Mouse (Mus musculus) embryo, embryonic 10 days (tissue): ENCODE measurements around the gene Zfp697.
"Not testable (repeated sequence)": the region's sequence is repeated elsewhere in the genome, so short reads cannot be mapped to it uniquely, and the experiment has no call there.

Experiments
- DNase-seq: peaks from one replicate; pipeline ENCODE4 v3.0.0-alpha.2; 2015; ENCODE audit warnings: low spot score

Gene Zfp697

GRCm38 (mm10) chr3:98680786-98681185 is 298.5 kb downstream of the Zfp697 start:
- DNase-seq = no peak

DNA sequence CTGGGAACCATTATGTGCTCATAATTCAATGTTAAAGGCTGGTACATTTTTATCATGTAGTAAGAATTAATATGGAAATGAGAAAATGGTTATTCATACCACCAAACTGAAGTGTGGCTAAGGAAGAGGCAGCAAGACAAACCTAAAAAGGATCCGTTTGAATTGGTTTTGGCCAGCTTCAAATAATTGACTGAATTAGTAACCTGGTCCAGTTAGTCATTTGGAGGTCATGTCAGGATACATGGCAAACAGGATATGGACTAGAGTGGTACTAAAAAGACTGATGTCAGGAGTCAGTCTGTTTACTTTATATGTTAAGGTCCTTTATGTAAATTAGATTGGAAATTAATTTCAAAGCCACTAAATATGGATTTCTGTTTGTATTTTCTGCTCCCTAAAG is 300.1 kb downstream of the Zfp697 start:
- DNase-seq = no peak

DNA sequence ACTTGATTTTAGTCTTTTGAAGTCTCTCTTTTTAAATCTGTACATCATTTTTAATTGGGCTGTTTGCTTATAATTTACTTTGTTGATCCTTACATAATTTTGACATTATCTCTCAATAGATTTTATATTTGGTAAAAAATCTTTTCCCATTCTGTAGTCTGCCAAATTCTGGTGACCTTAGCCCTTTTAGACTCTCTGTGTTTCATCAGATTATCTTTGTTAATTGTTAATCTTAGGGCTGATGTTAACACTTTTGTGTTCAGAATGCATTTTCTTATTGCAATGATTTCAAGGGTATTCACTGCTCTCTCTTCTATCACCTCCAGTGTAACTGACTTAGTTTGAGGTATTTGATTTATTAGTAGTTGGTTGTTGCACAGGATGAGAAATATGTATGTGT is 338.5 kb downstream of the Zfp697 start:
- no peak for DNase-seq

DNA sequence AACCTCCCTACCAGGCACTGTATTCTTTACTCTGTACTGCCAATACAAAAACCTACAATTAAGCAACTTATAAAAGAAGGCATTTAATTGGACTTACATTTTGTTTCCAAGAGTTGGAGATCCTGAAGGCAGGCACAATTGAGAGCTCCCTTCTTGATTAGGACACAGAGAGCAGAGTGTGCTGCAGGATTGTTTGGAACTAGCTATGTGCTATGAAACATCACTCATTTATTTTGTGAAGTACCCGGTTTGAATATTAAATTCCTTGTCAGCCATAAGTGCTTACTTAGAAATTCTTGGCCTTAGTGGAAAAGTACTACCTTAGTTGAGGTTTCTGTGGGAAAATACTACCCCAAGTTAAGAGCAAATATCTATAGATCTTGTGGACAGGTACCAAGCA is 342.1 kb downstream of the Zfp697 start, which contains the start of gene Hsd3b2:
Hsd3b2 (minus strand) TSS at position 168 of the 400 bp plus-strand sequence.
- no peak for DNase-seq

GRCm38 (mm10) chr3:98726281-98726680 is 344.0 kb downstream of the Zfp697 start:
- DNase-seq = no peak

DNA sequence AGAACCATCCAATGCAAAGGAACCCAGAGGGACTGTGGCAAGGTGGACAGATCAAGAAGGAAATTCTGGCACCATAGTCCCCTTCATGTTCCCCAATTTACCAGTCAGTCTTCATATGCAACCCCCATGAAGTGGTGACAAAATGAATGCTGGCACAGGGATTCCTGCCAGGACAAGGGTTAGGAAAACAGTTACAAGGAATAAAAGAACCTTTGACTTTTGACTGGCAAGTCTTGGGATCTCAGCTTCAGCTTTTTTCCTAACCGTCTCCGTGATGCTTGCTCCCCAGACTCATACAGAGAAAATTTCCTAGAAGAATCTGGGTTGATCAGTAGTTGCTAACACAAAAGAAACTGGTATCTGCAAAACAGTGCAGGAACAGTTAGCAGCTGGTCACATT is 351.5 kb downstream of the Zfp697 start:
- DNase-seq = no peak

DNA sequence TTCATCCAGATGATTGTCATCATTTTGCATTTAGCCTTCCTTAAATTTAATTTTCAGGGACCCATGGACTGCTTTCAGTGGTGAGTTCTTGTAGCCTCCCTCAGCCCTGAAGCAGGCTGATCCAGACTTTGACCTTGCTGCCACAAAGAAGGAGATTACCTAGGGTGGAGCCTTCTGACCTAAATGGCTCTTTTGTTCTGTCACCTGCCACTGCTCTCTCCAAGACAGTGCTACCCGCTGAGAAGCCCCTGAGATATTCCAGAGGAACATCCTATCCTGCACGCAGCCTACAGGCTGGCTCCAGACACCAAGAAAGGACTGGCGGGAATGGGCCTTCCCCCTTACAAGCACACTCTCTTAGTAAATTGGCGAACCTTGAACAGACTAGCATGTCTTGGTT is 352.1 kb downstream of the Zfp697 start:
- DNase-seq = no peak

- DNase-seq = not testable (repeated sequence)
Observed at GRCm38 (mm10) chr3:98741043-98741442, 358.8 kb downstream of the Zfp697 start.

- no peak for DNase-seq
Observed at GRCm38 (mm10) chr3:98752171-98752570, 369.9 kb downstream of the Zfp697 start.

DNA sequence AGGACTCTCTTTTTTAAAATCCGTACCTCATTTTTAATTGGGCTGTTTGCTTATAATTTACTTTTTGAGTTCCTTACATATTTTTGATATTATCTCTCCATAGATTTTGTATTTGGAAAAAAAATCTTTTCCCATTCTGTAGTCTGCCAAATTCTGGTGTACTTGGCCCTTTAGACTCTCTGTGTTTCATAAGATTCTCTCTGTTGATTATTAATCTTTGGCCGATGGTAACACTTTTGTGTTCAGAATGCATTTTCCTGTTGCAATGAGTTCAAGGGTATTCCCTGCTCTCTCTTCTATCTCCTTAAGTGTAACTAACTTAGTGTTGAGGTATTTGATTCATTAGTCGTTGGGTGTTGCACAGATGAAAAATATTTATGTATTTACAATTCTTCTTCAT is 374.6 kb downstream of the Zfp697 start:
- no peak for DNase-seq

DNA sequence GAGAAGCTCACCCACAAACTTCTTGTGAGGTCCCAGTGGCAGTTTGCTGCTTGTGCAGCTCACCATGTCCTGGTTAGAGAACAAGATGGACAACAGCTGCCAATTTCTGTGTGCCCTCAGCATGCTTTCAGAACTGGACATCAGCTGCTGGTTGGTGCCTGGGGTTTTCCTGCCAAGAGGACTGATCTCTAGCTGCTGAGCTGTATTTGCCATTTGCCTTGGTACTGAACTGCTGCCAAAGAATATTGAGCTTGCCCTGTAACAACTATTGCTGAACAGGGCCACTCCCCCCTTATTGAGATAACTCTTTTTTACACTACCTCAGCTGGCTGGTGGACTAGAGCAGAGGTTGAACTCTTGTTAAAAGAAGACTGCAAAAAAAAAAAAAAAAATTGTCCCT is 381.9 kb downstream of the Zfp697 start:
- no peak for DNase-seq

GRCm38 (mm10) chr3:98780921-98781320 is 398.7 kb downstream of the Zfp697 start:
- DNase-seq = no peak

GRCm38 (mm10) chr3:98782181-98782868 is 400.1 kb downstream of the Zfp697 start:
- no peak for DNase-seq

DNA sequence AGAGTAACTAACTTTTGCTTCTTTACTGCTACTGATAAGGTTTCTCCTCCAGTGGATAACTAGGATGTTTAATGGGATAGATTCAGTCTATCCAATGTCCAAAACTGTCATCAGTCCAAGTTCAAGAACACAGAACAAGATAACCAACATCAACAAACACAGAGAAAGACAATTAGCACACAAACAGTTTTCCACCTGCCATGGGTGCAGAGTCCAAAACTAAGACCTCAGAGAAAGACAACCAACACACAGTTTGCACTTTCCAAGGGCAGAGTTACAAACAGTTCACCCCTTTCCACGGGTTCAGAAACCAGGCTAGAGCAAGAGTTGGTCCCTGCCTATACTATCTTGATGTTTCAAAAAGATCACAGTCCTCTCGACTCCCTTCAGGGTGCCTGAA is 404.3 kb downstream of the Zfp697 start:
- DNase-seq = no peak
